Mouse (Mus musculus) brain, embryonic 14.5 days (tissue): ENCODE results near the gene Nmnat2.

Experiments used
- CTCF ChIP-seq: fragments of 200-500 bp; IDR thresholded peaks from 2 replicates; pipeline ENCODE4 v1.5.1; 2012; ENCODE audit warnings: inconsistent platforms, mild to moderate bottlenecking, moderate library complexity, borderline replicate concordance; ENCODE audit not compliant: insufficient read depth, insufficient read length; ENCODE audit errors: extremely low read depth
- POLR2A ChIP-seq: fragments of 200-500 bp; IDR thresholded peaks from 2 replicates; pipeline ENCODE4 v1.6.1; 2012; ENCODE audit warnings: mild to moderate bottlenecking, inconsistent platforms, borderline replicate concordance; ENCODE audit not compliant: poor library complexity, insufficient read depth, insufficient read length, severe bottlenecking; ENCODE audit errors: extremely low read depth

GRCm38 (mm10) chr1:153125287-153126275 lies 170.8 kb downstream of the Nmnat2 start:
- no peak for TF ChIP-seq CTCF
- TF ChIP-seq POLR2A: no peak
